Mouse (Mus musculus) gastrocnemius, adult 2 months (tissue): ENCODE measurements around the gene Hist2h2aa2. TPM values are rescaled to one million over a fixed set of nuclear protein-coding genes. Genes with fewer than 3 reads are reported as not detected.
"Not testable (repeated sequence)": the region's sequence is repeated elsewhere in the genome, so short reads cannot be mapped to it uniquely, and the experiment has no call there.

ENCODE experiments used
- DNase-seq: peaks from one replicate; pipeline ENCODE4 v3.0.0; 2022
- H3K27ac ChIP-seq: fragments of 200-600 bp; 2 replicates; pipeline ENCODE4 v1.8.1; 2022; ENCODE audit warnings: mild to moderate bottlenecking
- H3K4me3 ChIP-seq: fragments of 200-600 bp; 2 replicates; pipeline ENCODE4 v1.8.1; 2022; ENCODE audit warnings: mild to moderate bottlenecking, moderate library complexity
- CTCF ChIP-seq: fragments of 200-600 bp; IDR thresholded peaks from 2 replicates; pipeline ENCODE4 v1.8.1; 2022; ENCODE audit warnings: antibody characterized with exemption, mild to moderate bottlenecking, moderate library complexity
- intact Hi-C: fragments of 180-260 bp; cut with DNase I; formaldehyde crosslinking; loops from one replicate; pipeline ENCODE4 v1.15.1; 2025
- total RNA-seq, 2 experiments: library from RNA; stranded (reverse); gene quantifications; 2 replicates each; pipeline ENCODE4 v1.2.3; 2021

The Hist2h2aa2 gene
- total RNA-seq, 2 experiments from 2014 or later = 172 to 190 TPM

- no peak overlapping the region for H3K27ac ChIP-seq
- H3K4me3 ChIP-seq = no peak overlapping the region
- no peak for TF ChIP-seq CTCF
- intact Hi-C loops = no loop called here
- DNase-seq = no peak
Measured at GRCm38 (mm10) chr3:96254683-96255355, 14.7 kb upstream of the Hist2h2aa2 start.

DNA sequence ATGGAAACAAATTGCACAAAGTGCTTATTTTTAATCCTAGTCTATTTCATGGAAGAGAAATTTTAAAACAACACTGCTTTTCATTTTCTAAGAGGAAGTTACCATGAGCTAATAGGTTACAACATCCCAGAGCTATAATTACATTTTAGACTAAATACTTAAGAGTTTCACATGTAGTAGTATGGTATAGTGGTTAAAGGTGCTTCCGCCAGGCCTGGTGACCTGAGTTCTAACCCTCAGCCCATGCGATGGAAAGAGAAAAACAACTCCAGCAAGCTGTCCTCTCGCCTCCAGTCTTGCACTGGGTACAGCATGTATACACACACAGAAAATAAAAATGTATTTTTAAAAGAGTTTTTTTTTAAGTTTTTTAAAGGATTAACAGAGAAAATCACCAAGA is 11.7 kb upstream of the Hist2h2aa2 start:
- no peak overlapping the region for H3K27ac ChIP-seq
- no peak for DNase-seq
- intact Hi-C loops = no loop called here
- TF ChIP-seq CTCF = no peak
- H3K4me3 ChIP-seq = no peak overlapping the region

DNA sequence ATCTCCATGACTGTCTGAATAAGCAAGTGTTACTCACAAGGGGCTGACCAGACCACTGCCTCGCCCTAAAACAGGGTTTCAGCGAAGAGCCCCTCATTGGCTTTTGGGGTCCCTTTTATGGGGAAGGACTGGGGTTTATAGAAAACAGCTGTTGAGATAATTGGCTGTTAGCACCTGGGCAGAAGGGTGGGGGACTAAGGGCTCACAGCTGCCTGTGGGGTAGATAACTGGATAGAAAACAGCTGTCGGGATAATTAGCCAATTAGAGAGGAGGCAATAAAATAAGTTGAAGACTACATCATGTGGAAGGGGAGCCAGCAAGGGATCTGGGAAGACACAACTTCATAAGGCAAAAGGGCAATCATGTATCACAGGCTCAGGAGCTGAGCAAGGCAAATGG is 10.8 kb upstream of the Hist2h2aa2 start:
- TF ChIP-seq CTCF = no peak
- intact Hi-C loops = no loop called here
- DNase-seq = no peak
- no peak overlapping the region for H3K27ac ChIP-seq
- H3K4me3 ChIP-seq = no peak overlapping the region

DNA sequence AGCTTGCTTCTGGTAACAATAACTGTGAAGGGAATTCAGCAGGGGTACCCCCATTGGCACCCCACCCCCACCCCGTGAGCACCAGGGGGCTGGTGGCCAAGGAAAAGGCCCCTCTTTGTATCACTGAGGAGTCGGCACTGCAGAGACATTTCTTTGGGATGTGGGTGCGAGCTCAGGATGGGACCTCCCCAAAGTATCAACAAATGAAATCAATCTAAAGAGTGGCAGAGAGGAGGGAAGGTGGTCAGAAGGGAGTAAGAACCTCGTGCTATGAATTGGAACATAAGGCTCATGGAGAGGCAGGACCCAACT is 8.9 kb upstream of the Hist2h2aa2 start:
- no peak for TF ChIP-seq CTCF
- no peak for DNase-seq
- Histone ChIP-seq H3K4me3 (no peak overlapping the region), H3K27ac (no peak overlapping the region)
- intact Hi-C loops = no loop called here

GRCm38 (mm10) chr3:96248141-96249033 is 8.3 kb upstream of the Hist2h2aa2 start:
- no peak for DNase-seq
- H3K27ac ChIP-seq = no peak overlapping the region
- intact Hi-C loops = no loop called here
- H3K4me3 ChIP-seq = no peak overlapping the region
- no peak for TF ChIP-seq CTCF

- Histone ChIP-seq H3K4me3 (peak overlapping the region; percentile 45), H3K27ac (no peak overlapping the region)
- no peak for DNase-seq
- intact Hi-C loops = no loop called here
- TF ChIP-seq CTCF = no peak
Measured at GRCm38 (mm10) chr3:96247356-96248140, 7.5 kb upstream of the Hist2h2aa2 start.

- intact Hi-C loops, DNase-seq: not testable (repeated sequence)
- H3K4me3 ChIP-seq = peak within 1 kb of the TSS; percentile 68
- H3K27ac ChIP-seq = peak within 1 kb of the TSS; percentile 81
Measured at GRCm38 (mm10) chr3:96246427-96246856, 6.4 kb upstream of the Hist2h2aa2 start, which contains the start of gene Hist2h3c1. Gene Hist2h3c1, plus strand, starts transcription at chr3:96246685.

GRCm38 (mm10) chr3:96246018-96246417 is 5.9 kb upstream of the Hist2h2aa2 start:
- DNase-seq, intact Hi-C loops: not testable (repeated sequence)
- H3K27ac ChIP-seq = peak overlapping the region; percentile 81
- peak overlapping the region; percentile 68 for H3K4me3 ChIP-seq

GRCm38 (mm10) chr3:96245003-96245886 is 5.2 kb upstream of the Hist2h2aa2 start, which contains the start of gene Hist2h2aa1:
Gene Hist2h2aa1, plus strand, starts transcription at chr3:96245497.
- intact Hi-C loops = not testable (repeated sequence)
- peak within 1 kb of the TSS; percentile 78 for H3K4me3 ChIP-seq
- DNase-seq = peak; percentile 93
- peak within 1 kb of the TSS; percentile 99 for H3K27ac ChIP-seq

DNA sequence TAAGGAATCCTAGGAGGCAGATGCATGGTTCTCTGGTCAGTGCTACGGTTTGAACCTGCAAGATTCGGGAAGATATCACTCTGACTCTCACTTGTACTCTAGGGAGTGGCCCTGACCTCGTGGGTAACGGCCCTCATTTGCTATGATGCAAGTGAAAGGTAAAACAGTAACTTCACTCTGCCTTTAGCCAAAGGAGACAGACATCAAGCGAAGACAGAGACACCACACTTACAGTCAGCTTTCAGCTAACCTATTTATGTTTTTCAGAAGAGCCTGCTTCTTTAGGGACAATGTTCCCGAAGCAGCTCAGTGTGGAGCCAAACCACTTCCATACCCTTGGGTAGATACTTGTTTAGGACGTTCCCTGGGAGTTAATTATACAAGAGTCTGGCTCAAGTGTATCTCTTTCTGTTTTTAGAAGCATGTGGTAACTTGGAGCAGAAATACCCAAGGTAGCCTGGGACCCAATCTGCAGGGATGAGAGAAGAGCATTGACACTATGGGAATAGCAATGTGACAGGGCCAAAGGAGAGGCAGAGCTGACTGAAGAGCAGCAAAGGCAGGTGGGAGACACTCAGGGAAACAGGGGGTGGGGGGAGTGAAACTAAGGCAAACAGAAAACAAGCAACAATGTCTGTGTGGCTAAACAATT is 4.0 kb upstream of the Hist2h2aa2 start:
- intact Hi-C loops = no loop called here
- TF ChIP-seq CTCF = no peak
- H3K27ac ChIP-seq = peak overlapping the region; percentile 99
- H3K4me3 ChIP-seq = peak overlapping the region; percentile 78
- DNase-seq = peak; percentile 28

GRCm38 (mm10) chr3:96240799-96241197 is 722 bp upstream of the Hist2h2aa2 start:
- no peak for DNase-seq
- peak overlapping the region; percentile 89 for H3K27ac ChIP-seq
- intact Hi-C loops = no loop called here
- TF ChIP-seq CTCF = no peak
- peak overlapping the region; percentile 64 for H3K4me3 ChIP-seq

- peak; percentile 64 for DNase-seq
- Histone ChIP-seq H3K4me3 (peak within 1 kb of the TSS; percentile 71), H3K27ac (peak within 1 kb of the TSS; percentile 92)
- intact Hi-C loops = not testable (repeated sequence)
Measured at GRCm38 (mm10) chr3:96238954-96239793, 902 bp downstream of the Hist2h2aa2 start, which contains the start of gene Hist2h3c2. Gene Hist2h3c2, minus strand, starts transcription at chr3:96239127.
